Mouse (Mus musculus): ENCODE measurements around the gene Nacc2. TPM values are rescaled to one million over a fixed set of nuclear protein-coding genes. Genes with fewer than 3 reads are reported as not detected.

Gene Nacc2
- total RNA-seq, 2 experiments from 2014 or later, result 59.8 to 61.4 TPM

DNA sequence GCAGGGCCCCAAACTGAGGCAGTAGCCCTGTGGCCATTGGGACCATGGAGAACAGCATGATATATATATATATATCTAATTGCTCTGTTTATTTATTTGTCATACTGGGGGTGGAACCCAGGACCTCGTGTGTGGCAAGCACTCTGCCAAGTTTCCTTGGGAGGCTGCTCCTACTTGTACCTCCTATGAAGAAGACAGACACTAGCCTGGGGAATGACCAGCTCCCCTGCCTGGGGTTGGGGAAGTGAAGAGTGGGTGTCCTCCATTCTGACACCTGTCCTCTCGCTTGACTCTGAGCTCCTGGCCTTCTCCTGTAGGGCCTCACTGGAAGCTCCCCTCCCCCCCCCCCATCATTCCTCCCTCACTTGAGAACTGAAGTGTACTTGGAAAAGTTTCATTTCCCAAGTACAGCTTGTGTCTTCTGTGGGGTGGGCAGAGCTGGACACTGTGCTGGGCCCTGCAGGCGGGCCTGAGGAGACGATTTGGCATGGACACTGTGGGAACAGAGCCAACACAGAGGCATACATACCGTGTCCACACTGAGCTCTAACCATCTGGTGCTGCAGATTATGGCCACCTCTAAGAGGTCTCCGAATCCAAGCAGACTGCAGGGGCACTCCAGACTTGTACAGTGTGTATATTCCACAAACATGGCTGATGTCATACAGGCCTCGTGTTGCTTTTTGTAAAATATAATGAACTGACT is 23.5 kb upstream of the Nacc2 start:
- Histone ChIP-seq H3K27ac (no peak overlapping the region), H3K4me3 (no peak overlapping the region)
- TF ChIP-seq CTCF (conservative IDR thresholded peaks at IDR 0.05), result no peak
- no peak for DNase-seq (ENCODE audit: low spot score in 2 of 2)

DNA sequence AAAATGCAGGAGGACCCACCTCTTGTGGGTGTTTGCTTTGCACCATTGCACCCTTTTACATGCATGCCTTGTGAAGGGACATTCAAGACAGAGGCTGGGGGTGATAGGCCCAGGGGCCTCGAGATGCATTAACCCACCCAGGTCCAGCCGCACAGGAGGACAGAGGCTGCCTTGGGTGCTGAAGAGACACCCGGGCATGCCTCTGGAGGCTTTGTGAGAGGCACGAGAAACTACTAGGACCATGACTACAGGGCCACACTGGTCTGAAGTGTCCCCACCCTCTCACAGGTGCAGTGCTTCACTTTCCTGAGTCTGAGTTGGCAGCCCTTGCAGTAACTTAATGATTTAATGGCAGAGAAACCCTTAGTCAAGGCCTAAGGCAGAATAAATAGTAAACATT is 22.1 kb upstream of the Nacc2 start:
- no peak for DNase-seq (ENCODE audit: low spot score in 2 of 2)
- Histone ChIP-seq H3K4me3 (no peak overlapping the region), H3K27ac (no peak overlapping the region)
- TF ChIP-seq CTCF (conservative IDR thresholded peaks at IDR 0.05), result no peak

- TF ChIP-seq CTCF (conservative IDR thresholded peaks at IDR 0.05), result no peak
- no peak overlapping the region for H3K4me3 ChIP-seq
- no peak overlapping the region for H3K27ac ChIP-seq
- no peak for DNase-seq (ENCODE audit: low spot score in 2 of 2)
Observed at GRCm38 (mm10) chr2:26144331-26144730, 21.3 kb upstream of the Nacc2 start.

DNA sequence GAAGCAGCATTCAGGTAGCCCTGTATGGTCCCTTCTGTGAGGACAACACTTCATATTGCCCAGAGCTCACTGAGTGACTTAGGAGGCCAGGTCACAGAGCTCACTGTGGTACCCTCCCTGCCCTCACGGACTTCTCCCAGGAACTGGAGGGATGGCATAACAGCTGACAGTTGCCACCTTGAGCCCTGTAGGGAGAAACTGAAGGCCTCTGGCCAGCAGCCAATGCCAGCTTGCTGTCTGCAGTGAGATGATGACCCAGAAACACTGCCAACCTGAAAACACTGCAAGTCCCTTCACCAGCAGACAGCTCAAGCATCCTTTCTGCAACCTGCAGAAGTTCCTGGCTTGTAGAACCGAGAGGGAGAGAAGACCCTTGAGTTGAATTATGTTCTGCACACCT is 20.5 kb upstream of the Nacc2 start:
- TF ChIP-seq CTCF (conservative IDR thresholded peaks at IDR 0.05), result no peak
- no peak overlapping the region for H3K27ac ChIP-seq
- H3K4me3 ChIP-seq, result no peak overlapping the region
- DNase-seq (ENCODE audit: low spot score in 2 of 2), result no peak

GRCm38 (mm10) chr2:26142986-26143385 is 20.0 kb upstream of the Nacc2 start:
- Histone ChIP-seq H3K4me3 (no peak overlapping the region), H3K27ac (no peak overlapping the region)
- TF ChIP-seq CTCF (conservative IDR thresholded peaks at IDR 0.05), result no peak
- DNase-seq (ENCODE audit: low spot score in 2 of 2), result no peak

- peak in 1 of 2 experiments; percentile 67 for DNase-seq (ENCODE audit: low spot score in 2 of 2)
- Histone ChIP-seq H3K4me3 (no peak overlapping the region), H3K27ac (no peak overlapping the region)
- TF ChIP-seq CTCF (conservative IDR thresholded peaks at IDR 0.05), result peak; percentile 88
Observed at GRCm38 (mm10) chr2:26141893-26142635, 19.0 kb upstream of the Nacc2 start.

- DNase-seq (ENCODE audit: low spot score in 2 of 2), result no peak
- Histone ChIP-seq H3K27ac (peak overlapping the region; percentile 99), H3K4me3 (peak overlapping the region; percentile 94)
- TF ChIP-seq CTCF (conservative IDR thresholded peaks at IDR 0.05), result no peak
Observed at GRCm38 (mm10) chr2:26140903-26141302, 17.9 kb upstream of the Nacc2 start.

DNA sequence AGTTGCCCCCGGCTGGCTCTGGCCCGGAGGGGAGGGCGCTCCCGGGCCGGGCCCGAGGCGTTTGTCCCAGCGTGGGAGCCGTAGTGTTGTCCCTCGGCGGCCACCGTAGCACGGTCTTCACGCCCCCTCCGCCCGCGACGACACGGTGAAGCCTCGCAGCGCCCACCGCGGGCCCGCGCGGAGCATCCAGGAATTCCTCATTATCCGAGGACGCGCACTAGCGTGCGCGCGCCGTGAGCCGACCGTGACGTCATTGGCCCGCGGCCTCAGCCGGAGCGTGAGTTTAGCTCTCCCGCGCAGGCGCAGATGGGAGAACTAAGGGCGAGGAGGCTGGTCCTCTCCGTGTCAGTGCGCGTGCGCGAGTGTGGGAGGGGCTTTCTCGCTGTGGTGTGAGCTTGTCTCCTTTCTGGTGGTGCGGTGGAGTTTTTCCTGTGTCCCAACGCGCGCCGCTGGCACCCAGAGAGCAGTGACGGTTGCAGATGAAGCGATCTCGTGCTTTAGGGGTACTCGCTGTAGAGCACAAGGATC is 17.3 kb upstream of the Nacc2 start:
- H3K27ac ChIP-seq, result peak overlapping the region; percentile 99
- H3K4me3 ChIP-seq, result peak overlapping the region; percentile 94
- peak; percentile 99 to 100 for DNase-seq (ENCODE audit: low spot score in 2 of 2)
- TF ChIP-seq CTCF (conservative IDR thresholded peaks at IDR 0.05), result no peak

- Histone ChIP-seq H3K27ac (peak overlapping the region; percentile 99), H3K4me3 (peak overlapping the region; percentile 94)
- no peak for TF ChIP-seq CTCF (conservative IDR thresholded peaks at IDR 0.05)
- peak in 1 of 2 experiments; percentile 51 for DNase-seq (ENCODE audit: low spot score in 2 of 2)
Observed at GRCm38 (mm10) chr2:26139545-26140206, 16.7 kb upstream of the Nacc2 start.

DNA sequence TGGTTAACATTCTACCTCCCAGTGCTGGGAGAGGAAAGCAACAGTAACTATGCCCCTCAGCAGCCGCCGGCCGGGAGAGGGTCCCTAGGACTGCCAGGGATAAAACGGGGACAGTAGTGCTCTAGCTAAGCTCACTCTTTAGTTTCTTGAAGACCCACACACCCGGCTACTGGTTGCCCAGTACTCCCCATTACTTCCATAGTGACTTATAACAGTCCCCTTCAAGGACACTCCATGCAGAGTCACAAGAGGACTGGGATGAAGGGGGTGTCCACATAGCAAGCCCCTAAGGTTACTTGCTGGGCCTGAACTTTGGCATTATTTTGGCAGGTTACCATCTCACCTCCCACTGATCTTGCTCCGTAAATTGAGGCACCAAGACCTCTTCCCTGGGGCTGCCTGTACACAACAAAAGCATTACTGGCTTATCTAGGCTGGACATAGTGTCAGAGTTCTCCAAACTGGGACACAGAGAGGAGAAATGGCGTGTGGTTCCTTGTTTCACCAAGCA is 16.1 kb upstream of the Nacc2 start:
- no peak for DNase-seq (ENCODE audit: low spot score in 2 of 2)
- Histone ChIP-seq H3K4me3 (peak overlapping the region; percentile 94), H3K27ac (peak overlapping the region; percentile 99)
- TF ChIP-seq CTCF (conservative IDR thresholded peaks at IDR 0.05), result no peak

- no peak for TF ChIP-seq CTCF (conservative IDR thresholded peaks at IDR 0.05)
- Histone ChIP-seq H3K27ac (no peak overlapping the region; the same call in 1 of the 2 replicates), H3K4me3 (no peak overlapping the region)
- no peak for DNase-seq (ENCODE audit: low spot score in 2 of 2)
Observed at GRCm38 (mm10) chr2:26138252-26139033, 15.4 kb upstream of the Nacc2 start.

GRCm38 (mm10) chr2:26134591-26134990 is 11.6 kb upstream of the Nacc2 start:
- no peak overlapping the region for H3K27ac ChIP-seq
- no peak for TF ChIP-seq CTCF (conservative IDR thresholded peaks at IDR 0.05)
- DNase-seq (ENCODE audit: low spot score in 2 of 2), result no peak
- no peak overlapping the region for H3K4me3 ChIP-seq

Measured in layer of hippocampus, adult 2 months (tissue).